Mouse (Mus musculus): ENCODE results near the gene Trabd. TPM values are rescaled to one million over a fixed set of nuclear protein-coding genes. Genes with fewer than 3 reads are reported as not detected.
A peak's percentile ranks its signal among the peaks of the same experiment; 100 is the strongest.

The Trabd gene
- polyA plus RNA-seq, 1 experiment from 2014 or later = 38.7 TPM

- Histone ChIP-seq H3K27me3 (ENCODE audit: control insufficient read depth, insufficient read depth, low read length) (no peaks in the 10 kb centered on the region), H3K9ac (replicated peaks; ENCODE audit: low read length) (peak within 1 kb of the TSS; percentile 90), H3K36me3 (ENCODE audit: control insufficient read depth, insufficient read depth, low read length) (peaks cover 57% of the 10 kb centered on the region), H3K27ac (replicated peaks; ENCODE audit: low read depth, low read length) (peak within 1 kb of the TSS; percentile 89), H3K4me3 (replicated peaks; ENCODE audit: low read depth, low read length) (peak within 1 kb of the TSS; percentile 91), H3K4me2 (ENCODE audit: low read length) (peak within 1 kb of the TSS; percentile 94), H3K9me3 (ENCODE audit: control insufficient read depth, low read length) (no peaks in the 10 kb centered on the region), H3K4me1 (ENCODE audit: control insufficient read depth, insufficient read depth, low read length) (peaks cover 16% of the 10 kb centered on the region)
- DNase-seq = peak; percentile 95
- peak; percentile 94 for ATAC-seq (ENCODE audit: low FRiP score, low TSS enrichment)
- WGBS = 2% methylated on average over 38 of the region's 38 CpGs
These were observed 13.8 kb downstream of the Trabd start, which contains the start of gene Selenoo for GRCm38 (mm10) chr15:89088607-89089247. Selenoo (plus strand) TSS chr15:89089084.

- Histone ChIP-seq H3K4me3 (replicated peaks; ENCODE audit: low read depth, low read length) (peak overlapping the region; percentile 91), H3K9ac (replicated peaks; ENCODE audit: low read length) (peak overlapping the region; percentile 90), H3K4me1 (ENCODE audit: control insufficient read depth, insufficient read depth, low read length) (peaks cover 16% of the 10 kb centered on the region), H3K9me3 (ENCODE audit: control insufficient read depth, low read length) (no peaks in the 10 kb centered on the region), H3K4me2 (ENCODE audit: low read length) (peak overlapping the region; percentile 94), H3K27me3 (ENCODE audit: control insufficient read depth, insufficient read depth, low read length) (no peaks in the 10 kb centered on the region), H3K27ac (replicated peaks; ENCODE audit: low read depth, low read length) (peak overlapping the region; percentile 89), H3K36me3 (ENCODE audit: control insufficient read depth, insufficient read depth, low read length) (peaks cover 57% of the 10 kb centered on the region)
- DNase-seq = no peak
- 3% methylated on average over 68 of the region's 68 CpGs for WGBS
- peak; percentile 55 for ATAC-seq (ENCODE audit: low FRiP score, low TSS enrichment)
These were observed 14.5 kb downstream of the Trabd start for GRCm38 (mm10) chr15:89089248-89090051.

GRCm38 (mm10) chr15:89090662-89091061, 15.7 kb downstream of the Trabd start:
- peaks cover 57% of the 10 kb centered on the region for H3K36me3 ChIP-seq (ENCODE audit: control insufficient read depth, insufficient read depth, low read length)

GRCm38 (mm10) chr15:89092181-89092580, 17.3 kb downstream of the Trabd start:
- DNase-seq (no peak), ATAC-seq (ENCODE audit: low FRiP score, low TSS enrichment) (no peak)
- H3K4me2 ChIP-seq (ENCODE audit: low read length) = no peak overlapping the region
- H3K36me3 ChIP-seq (ENCODE audit: control insufficient read depth, insufficient read depth, low read length) = peaks cover 57% of the 10 kb centered on the region
- no peaks in the 10 kb centered on the region for H3K27me3 ChIP-seq (ENCODE audit: control insufficient read depth, insufficient read depth, low read length)
- no peaks in the 10 kb centered on the region for H3K9me3 ChIP-seq (ENCODE audit: control insufficient read depth, low read length)
- WGBS = 74% methylated on average over 5 of the region's 5 CpGs
- H3K4me1 ChIP-seq (ENCODE audit: control insufficient read depth, insufficient read depth, low read length) = peaks cover 16% of the 10 kb centered on the region
- no peak overlapping the region for H3K4me3 ChIP-seq (replicated peaks; ENCODE audit: low read depth, low read length)
- no peak overlapping the region for H3K27ac ChIP-seq (replicated peaks; ENCODE audit: low read depth, low read length)
- H3K9ac ChIP-seq (replicated peaks; ENCODE audit: low read length) = no peak overlapping the region

More at GRCm38 (mm10) chr15:89090662-89091061, 15.7 kb downstream of the Trabd start:
- Histone ChIP-seq H3K9me3 (ENCODE audit: control insufficient read depth, low read length) (no peaks in the 10 kb centered on the region), H3K4me3 (replicated peaks; ENCODE audit: low read depth, low read length) (no peak overlapping the region), H3K4me1 (ENCODE audit: control insufficient read depth, insufficient read depth, low read length) (peaks cover 16% of the 10 kb centered on the region), H3K27me3 (ENCODE audit: control insufficient read depth, insufficient read depth, low read length) (no peaks in the 10 kb centered on the region), H3K9ac (replicated peaks; ENCODE audit: low read length) (no peak overlapping the region), H3K4me2 (ENCODE audit: low read length) (peak overlapping the region; percentile 94; the same call in 1 of the 2 replicates), H3K27ac (replicated peaks; ENCODE audit: low read depth, low read length) (no peak overlapping the region)
- DNase-seq (no peak), ATAC-seq (ENCODE audit: low FRiP score, low TSS enrichment) (no peak)
- 88% methylated on average over 4 of the region's 4 CpGs for WGBS

- Histone ChIP-seq H3K36me3 (ENCODE audit: control insufficient read depth, insufficient read depth, low read length) (peaks cover 100% of the 10 kb centered on the region), H3K4me2 (ENCODE audit: low read length) (no peak overlapping the region), H3K4me1 (ENCODE audit: control insufficient read depth, insufficient read depth, low read length) (no peaks in the 10 kb centered on the region), H3K4me3 (replicated peaks; ENCODE audit: low read depth, low read length) (no peak overlapping the region), H3K27me3 (ENCODE audit: control insufficient read depth, insufficient read depth, low read length) (no peaks in the 10 kb centered on the region), H3K9me3 (ENCODE audit: control insufficient read depth, low read length) (no peaks in the 10 kb centered on the region), H3K9ac (replicated peaks; ENCODE audit: low read length) (no peak overlapping the region), H3K27ac (replicated peaks; ENCODE audit: low read depth, low read length) (no peak overlapping the region)
- 95% methylated on average over 5 of the region's 5 CpGs for WGBS
- ATAC-seq (ENCODE audit: low FRiP score, low TSS enrichment) = no peak
- DNase-seq = no peak
These were observed 22.5 kb downstream of the Trabd start for GRCm38 (mm10) chr15:89097450-89097849.

GRCm38 (mm10) chr15:89098616-89099015, 23.7 kb downstream of the Trabd start:
- no peaks in the 10 kb centered on the region for H3K4me1 ChIP-seq (ENCODE audit: control insufficient read depth, insufficient read depth, low read length)
- no peak overlapping the region for H3K4me3 ChIP-seq (replicated peaks; ENCODE audit: low read depth, low read length)
- WGBS = 92% methylated on average over 7 of the region's 7 CpGs
- H3K4me2 ChIP-seq (ENCODE audit: low read length) = no peak overlapping the region
- DNase-seq (no peak), ATAC-seq (ENCODE audit: low FRiP score, low TSS enrichment) (no peak)
- H3K27me3 ChIP-seq (ENCODE audit: control insufficient read depth, insufficient read depth, low read length) = no peaks in the 10 kb centered on the region
- H3K36me3 ChIP-seq (ENCODE audit: control insufficient read depth, insufficient read depth, low read length) = peaks cover 99% of the 10 kb centered on the region
- no peaks in the 10 kb centered on the region for H3K9me3 ChIP-seq (ENCODE audit: control insufficient read depth, low read length)
- no peak overlapping the region for H3K9ac ChIP-seq (replicated peaks; ENCODE audit: low read length)
- no peak overlapping the region for H3K27ac ChIP-seq (replicated peaks; ENCODE audit: low read depth, low read length)

GRCm38 (mm10) chr15:89100823-89101222, 25.9 kb downstream of the Trabd start:
- 93% methylated on average over 12 of the region's 12 CpGs for WGBS
- Histone ChIP-seq H3K4me3 (replicated peaks; ENCODE audit: low read depth, low read length) (no peak overlapping the region), H3K27ac (replicated peaks; ENCODE audit: low read depth, low read length) (no peak overlapping the region), H3K4me1 (ENCODE audit: control insufficient read depth, insufficient read depth, low read length) (no peaks in the 10 kb centered on the region), H3K9me3 (ENCODE audit: control insufficient read depth, low read length) (no peaks in the 10 kb centered on the region), H3K4me2 (ENCODE audit: low read length) (no peak overlapping the region), H3K9ac (replicated peaks; ENCODE audit: low read length) (no peak overlapping the region), H3K36me3 (ENCODE audit: control insufficient read depth, insufficient read depth, low read length) (peaks cover 99% of the 10 kb centered on the region), H3K27me3 (ENCODE audit: control insufficient read depth, insufficient read depth, low read length) (no peaks in the 10 kb centered on the region)
- ATAC-seq (ENCODE audit: low FRiP score, low TSS enrichment) = no peak
- no peak for DNase-seq

GRCm38 (mm10) chr15:89102646-89103045, 27.7 kb downstream of the Trabd start:
- Histone ChIP-seq H3K4me1 (ENCODE audit: control insufficient read depth, insufficient read depth, low read length) (no peaks in the 10 kb centered on the region), H3K4me3 (replicated peaks; ENCODE audit: low read depth, low read length) (no peak overlapping the region), H3K9me3 (ENCODE audit: control insufficient read depth, low read length) (no peaks in the 10 kb centered on the region), H3K4me2 (ENCODE audit: low read length) (no peak overlapping the region), H3K36me3 (ENCODE audit: control insufficient read depth, insufficient read depth, low read length) (peaks cover 99% of the 10 kb centered on the region), H3K9ac (replicated peaks; ENCODE audit: low read length) (no peak overlapping the region), H3K27ac (replicated peaks; ENCODE audit: low read depth, low read length) (no peak overlapping the region), H3K27me3 (ENCODE audit: control insufficient read depth, insufficient read depth, low read length) (no peaks in the 10 kb centered on the region)
- 40% methylated on average over 5 of the region's 5 CpGs for WGBS
- ATAC-seq (ENCODE audit: low FRiP score, low TSS enrichment) = no peak
- no peak for DNase-seq
